Mouse (Mus musculus): ENCODE measurements around the gene Rbm34.
"Not testable (repeated sequence)": the region's sequence is repeated elsewhere in the genome, so short reads cannot be mapped to it uniquely, and the experiment has no call there.

The Rbm34 gene

DNA sequence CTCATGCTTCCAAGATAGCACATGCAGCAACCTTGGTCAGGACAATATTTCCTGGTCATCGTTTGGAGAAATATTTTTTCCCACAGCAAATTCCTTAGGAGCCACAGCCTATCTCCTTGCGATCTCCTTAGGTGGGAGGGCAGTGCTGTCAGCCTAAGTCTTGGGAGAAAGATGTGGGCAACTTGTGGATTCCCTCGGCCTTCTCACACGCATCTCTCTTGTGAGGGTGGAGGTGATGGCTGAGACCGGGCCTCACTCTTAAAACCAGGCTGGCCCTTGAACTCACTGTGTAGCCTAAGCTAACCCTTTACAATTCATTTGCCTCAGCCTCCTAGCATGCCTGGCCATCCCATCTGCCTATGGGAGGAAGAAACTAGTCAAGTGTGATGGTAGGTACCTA, 51.2 kb downstream of the Rbm34 start:
- DNase-seq (ENCODE audit: low read depth, low spot score): no peak

DNA sequence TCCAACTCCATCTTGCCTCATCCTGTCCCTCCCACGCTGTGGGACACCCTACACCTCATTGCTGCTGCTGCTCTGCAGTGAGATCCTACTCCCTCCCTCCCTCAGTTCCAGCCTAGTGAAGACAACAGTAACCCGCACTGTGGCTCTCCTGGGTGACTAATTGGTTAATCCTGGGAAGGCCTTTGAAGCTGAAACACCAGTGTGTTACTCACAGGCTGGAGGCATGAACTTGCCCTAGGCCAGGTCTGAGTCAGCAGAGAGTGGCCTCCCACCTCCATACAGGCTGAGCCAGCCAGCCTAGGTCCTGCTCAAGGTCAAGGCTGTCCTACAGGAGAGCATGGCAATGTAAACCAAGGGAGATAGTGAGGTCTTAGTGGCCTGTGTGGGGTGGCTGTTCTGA, 51.6 kb downstream of the Rbm34 start:
- no peak for DNase-seq (ENCODE audit: low read depth, low spot score)

DNA sequence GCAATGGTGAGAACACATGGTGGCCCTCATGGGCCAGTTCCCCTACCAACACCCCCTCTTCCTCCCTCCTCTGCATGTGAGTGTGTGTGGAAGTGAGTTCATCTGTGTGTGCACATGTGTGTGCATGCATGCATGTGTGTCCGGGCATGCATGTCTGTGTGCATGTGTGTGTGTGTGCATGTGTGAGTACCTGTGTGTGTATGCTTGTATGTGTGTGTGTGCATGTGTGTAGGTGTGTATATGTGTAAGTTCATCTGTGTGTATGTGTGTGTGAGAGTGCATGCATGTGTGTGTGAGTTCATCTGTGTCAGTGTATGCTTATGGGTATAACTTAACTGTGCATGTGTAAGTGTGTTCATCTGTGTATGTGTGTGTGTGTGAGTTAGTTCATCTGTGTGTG, 52.5 kb downstream of the Rbm34 start:
- DNase-seq (ENCODE audit: low read depth, low spot score): no peak

DNA sequence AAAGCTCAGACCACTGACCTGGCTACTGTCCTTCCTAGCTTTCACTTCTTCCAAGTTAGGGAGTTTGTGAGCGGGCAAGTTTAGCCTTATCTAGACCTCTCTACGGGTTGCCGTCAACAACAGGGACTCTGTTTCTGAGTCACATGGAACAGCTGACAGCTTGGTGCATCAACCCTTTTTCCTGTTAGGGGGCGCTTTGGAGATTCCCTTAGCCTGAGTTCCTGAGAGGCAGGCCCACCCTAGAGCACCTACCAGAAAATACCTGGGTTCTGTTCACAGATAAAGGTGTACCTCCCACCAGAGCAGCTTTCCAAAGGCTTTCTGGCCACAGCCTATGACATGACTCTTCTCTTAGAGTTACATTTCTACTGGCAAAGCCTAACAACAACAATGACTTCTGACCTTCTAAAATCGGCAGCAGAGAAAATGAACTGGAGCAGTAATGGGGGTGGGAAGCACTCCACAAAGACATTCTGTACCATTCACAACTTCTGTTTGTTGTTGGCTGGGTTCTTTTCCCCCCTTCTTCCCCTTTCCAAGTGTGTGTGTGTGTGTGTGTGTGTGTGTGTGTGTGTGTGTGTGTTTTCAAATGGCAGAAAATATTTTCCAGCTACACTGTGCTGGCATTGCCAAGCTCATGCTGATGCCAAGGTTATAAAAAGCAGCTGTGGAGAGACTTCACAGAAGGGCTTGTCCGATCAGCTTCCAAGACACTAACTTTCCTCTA, 53.5 kb downstream of the Rbm34 start:
- DNase-seq (ENCODE audit: low read depth, low spot score): peak; percentile 26

DNA sequence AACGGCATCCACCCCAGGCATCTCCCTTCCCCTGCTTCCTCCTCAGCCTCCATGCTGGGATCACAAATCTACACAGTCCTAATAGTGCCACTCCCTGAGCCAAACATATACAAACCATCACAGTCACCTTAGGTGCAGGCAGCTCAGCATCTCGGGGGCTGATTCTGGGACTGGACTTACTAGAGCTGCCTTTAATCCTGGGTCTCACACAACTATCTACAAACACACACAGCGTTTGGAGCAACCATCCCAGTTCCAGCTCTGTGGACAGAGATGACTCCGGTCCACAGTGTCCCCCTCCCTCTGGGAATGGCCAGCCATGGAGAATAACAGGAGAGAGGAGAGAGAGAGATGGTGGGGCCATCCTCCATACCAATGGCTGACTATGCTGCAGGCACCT, 54.3 kb downstream of the Rbm34 start:
- DNase-seq (ENCODE audit: low read depth, low spot score): no peak

DNA sequence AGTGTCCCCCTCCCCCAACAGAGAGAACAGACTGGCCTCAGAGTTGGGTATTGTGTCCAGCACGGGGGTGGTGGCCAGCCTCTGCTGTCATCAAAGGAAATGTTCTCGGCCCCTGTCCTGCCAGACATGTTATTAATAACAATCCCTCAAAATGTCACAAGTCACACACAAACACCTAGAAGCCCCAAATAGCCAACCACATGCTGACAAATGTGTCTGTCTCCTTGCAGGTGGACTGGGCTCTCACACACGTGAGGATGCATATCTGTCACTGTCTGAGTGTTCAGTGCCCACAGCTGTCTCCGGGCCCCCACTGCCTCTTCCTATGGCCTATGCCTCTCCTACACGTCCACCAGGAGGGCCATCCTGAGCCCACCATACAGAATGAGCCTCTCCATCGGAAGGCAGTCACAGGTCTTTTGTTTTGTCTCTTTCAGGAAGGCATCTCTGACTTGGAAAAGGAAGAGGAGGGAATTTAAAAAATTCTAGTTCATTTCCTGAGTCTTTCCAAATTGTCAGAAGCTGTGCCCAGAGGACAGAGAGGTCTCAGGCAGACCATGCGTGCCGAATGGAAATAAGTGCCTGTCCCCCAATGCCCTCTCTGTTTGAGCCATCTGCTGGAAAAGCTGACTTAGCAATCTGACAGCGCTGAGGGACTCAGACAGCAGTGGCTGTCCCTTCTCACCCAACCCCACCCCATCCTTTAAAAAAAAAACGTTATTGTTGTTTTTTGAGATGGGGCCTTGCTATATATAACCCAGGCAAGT, 56.1 kb downstream of the Rbm34 start:
- no peak for DNase-seq (ENCODE audit: low read depth, low spot score)

DNA sequence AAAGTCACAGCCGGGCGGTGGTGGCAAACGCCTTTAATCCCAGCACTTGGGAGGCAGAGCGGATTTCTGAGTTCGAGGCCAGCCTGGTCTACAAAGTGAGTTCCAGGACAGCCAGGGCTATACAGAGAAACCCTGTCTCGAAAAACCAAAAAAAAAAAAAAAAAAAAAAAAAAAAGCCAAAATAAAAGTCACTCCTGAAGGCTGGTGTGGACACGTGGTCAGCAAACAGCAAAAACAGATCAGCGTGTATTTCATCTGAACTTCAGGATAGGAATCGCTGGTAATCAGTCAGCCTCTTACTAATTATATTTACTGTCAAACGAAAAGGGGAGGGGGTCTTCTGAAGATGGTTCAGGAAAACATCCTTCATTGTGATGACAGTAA, 56.8 kb downstream of the Rbm34 start:
- DNase-seq (ENCODE audit: low read depth, low spot score): not testable (repeated sequence)

DNA sequence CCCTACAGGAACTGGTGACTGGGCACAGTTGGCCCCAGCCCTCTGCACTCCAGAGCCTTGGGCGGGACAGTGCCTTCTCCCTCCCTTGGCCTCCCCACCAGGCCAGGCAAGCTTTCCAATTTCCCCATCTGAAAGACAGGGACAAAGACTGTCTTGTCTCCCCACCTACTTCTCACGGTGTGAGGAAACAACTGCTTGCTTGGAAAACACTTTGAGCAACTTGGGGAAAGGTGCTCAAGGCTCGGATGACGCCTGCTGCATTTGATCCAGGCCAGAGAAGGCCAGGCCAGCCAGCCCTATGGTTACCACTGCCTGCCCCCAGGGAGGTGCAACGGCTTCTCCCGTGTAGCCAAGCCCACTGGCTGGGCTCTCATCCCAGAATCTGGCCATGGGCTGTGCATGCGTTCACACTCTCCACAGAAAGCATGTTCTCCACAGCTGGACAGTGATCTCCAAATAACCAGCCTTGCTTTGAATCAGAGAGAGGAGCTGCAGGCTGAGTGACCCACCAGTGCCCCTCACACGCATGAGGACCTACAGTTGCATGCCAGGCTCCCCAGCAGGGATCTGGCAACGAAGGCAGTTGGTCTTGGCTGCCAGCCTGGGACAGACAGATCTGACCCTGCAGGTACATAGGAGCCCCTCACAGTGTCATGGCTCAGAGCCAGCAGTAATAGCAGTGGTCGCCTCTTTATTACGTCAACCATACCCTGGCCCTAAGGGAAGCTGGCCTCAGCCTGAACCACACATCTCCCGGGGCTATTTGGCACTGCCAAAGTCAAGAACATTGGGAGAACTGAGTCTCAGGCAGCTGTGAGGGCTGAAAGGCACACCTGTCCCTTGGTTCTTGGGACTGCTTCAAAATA, 57.4 kb downstream of the Rbm34 start:
- no peak for DNase-seq (ENCODE audit: low read depth, low spot score)

DNA sequence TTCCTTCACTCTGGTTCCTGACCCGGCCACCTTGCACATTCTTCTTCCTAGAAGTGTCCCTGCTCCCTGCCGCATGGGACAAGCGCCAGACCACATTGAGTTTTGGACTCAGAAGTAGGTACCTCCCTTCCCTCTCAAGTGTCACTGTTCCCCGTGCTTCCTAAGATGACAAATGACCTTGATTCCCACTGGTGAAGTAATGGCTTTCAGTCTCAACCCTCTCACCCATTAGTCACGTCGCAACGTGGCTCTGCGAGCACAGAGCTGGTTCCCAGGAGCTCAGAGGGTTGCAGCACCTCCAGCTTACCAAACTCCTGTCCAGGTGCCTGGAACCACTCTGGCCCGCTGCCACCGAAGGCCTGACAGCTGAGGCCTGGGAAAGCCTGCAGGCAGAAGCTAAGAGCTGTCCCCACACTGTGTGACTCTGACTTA, 61.5 kb downstream of the Rbm34 start:
- no peak for DNase-seq (ENCODE audit: low read depth, low spot score)

DNA sequence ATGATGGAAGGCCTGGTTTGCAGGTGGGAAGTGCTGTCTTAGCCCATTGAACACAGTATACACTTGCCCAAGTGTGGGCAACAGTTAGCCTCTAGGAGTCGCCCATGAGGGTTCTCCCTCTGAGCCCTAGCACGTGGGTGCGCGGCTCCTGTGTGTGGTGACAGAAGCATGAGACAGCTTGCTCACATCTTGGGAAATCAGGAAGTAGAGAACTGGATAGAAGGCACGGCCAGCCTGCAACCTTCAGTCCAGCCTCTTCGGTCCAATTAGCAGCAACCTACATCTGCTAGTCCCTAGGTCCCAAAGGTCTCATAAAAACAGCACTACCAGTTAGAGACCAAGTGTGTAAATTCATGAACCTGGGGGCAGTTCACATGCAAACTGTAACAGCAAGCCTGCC, 62.1 kb downstream of the Rbm34 start:
- no peak for DNase-seq (ENCODE audit: low read depth, low spot score)

DNA sequence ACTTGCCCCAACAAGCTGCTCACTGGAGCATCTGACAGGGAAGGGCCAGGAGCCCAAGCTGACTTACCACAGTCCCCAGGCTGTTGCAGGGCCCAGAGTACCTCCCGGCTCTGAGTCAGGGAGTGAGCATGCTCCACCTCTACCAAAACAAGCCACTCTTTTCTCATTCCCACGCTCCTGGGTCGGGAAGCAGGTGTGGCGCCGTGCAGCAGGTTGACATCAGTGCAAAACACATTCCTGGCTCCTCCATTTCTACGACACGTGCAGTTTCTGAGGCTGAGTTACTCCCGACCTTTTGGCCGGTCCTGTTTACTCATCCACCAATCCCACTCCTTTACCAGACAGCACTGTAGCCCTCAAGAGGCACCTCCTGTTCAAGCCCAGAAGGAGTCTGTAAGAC, 62.9 kb downstream of the Rbm34 start:
- no peak for DNase-seq (ENCODE audit: low read depth, low spot score)

DNA sequence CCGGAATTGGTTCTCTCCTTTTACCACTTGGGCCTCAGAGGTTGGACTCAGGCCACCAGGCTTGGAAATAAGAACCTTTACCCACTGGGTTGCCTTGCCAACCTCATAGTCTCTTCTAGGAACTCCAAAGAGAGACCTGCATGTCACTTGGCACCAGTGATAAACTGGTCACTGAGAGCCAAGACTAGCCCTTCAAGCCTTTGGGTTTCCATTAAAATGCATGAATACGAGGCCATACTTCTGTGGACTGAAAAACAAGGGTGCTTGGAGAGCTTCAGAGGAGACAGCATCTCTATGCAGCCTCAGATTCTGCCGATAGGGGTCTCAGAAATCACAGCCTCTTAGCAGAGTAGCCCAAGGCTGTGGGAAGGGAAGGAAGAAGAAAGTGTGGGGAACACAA, 63.5 kb downstream of the Rbm34 start:
- no peak for DNase-seq (ENCODE audit: low read depth, low spot score)

DNA sequence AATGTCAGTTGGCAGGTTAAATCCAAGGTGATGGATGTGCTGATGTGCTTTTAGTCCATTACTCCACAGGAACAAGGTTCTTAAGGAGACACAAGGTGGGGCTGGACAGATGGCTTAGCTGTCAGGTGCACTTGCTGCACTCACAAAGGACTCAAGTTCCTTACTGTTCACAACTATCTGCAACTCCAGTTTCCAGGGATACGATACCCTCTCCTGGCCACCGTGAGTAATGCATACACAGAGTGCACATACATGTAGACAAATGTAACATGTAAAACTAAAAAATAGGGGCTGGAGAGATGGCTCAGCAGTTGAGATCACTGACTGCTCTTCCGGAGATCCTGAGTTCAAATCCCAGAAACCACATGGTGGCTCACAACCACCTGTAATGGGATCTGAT, 65.5 kb downstream of the Rbm34 start:
- DNase-seq (ENCODE audit: low read depth, low spot score): peak; percentile 56

DNA sequence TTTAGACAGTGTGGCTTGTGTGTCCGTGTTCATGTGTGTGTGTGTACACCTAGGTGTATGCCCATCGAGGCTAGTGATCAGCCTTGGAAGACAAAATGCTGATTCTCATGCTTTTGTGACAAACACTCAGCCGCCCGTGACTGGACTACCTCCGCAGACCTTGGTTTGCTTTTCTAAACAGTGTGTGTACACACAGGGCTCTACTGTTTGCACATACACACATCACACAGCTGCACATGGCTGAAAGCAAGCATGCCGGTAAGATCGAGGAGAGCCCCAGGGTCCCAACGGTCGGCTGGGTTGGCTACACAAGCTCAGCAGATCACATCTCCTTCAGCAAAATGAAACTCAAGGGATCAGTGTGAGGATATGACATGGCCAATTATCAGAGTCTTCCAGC, 66.9 kb downstream of the Rbm34 start:
- DNase-seq (ENCODE audit: low read depth, low spot score): no peak

DNA sequence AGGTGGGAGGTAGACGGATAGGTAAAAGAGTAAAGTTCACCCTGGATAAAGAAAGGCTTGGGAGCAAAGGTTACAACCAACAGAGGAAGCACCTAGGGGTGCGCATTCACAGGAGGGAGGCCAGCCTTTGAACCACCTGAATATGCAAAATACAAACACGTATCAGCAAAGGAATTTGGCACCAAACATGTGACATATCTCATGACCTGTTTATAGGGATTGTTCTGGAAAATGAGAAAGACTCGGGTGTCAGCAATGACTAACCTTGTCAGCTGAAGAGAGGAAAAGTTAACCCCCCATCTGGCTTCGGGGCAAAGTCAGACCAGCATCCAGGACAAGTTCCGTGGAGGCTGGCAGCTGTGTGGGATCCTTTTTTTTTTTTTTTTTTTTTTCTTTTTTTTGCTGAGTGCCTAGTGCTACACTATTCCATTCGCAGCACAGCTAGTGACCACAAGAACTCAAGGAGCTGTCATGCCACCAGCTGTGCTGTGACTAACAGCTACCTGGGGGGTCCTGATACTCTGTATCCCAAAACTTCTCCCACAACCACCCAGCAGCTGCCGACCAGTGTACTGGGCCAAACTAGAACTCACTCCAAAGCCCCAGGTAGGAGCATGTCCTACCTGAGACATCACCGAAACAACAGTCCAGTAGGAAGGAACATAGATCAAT, 67.5 kb downstream of the Rbm34 start:
- DNase-seq (ENCODE audit: low read depth, low spot score): no peak

DNA sequence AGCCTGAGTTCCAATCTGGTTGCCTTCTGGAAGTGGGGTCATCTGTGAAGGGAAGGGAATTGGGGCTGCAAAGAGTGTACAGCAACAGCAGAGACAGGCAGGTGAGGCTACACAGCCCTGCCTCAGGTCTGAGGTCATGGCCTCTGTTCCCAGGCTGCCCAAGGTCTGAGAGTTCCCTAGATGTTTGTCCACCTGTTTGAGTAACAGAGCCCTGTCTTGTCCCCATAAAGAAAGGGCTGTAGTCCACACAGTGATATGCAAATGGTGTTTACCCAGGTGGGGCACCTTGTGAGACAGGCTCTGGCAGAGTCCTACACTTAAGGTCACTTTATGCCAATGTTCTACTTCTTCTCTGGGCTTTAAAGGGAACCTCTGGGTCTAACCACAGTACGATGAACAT, 69.3 kb downstream of the Rbm34 start:
- no peak for DNase-seq (ENCODE audit: low read depth, low spot score)

DNA sequence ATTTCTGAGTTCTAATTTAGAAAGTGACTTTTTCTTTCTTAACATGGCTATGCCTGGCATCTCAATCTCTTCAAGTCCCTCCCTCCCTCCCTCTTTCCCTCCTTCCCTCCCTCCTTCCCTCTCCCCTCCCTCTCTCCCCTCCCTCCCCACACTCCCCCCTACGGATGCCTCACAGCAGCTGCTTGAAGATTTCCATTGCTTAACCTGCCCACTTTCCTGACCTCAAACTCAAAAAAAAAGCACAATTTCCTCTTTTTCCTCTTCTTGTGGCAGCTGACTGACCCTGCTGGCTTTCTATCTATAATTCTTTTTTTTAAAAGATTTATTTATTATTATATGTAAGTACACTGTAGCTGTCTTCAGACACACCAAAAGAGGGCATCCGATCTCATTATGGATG, 69.8 kb downstream of the Rbm34 start:
- DNase-seq (ENCODE audit: low read depth, low spot score): no peak
